10 mouse cellular contexts compared by ENCODE assay signal in genomic region chr17:83707846-83708245, GRCm38 (mm10). TPM values are rescaled to one million over a fixed set of nuclear protein-coding genes. Genes with fewer than 3 reads are reported as not detected.
DNase-seq lines count a peak whose midpoint lies in the region; ATAC-seq and TF ChIP-seq lines count a peak whose summit lies in the region.
"Had no signal": no experiment of that assay in that cellular context is flagged by ENCODE, and none has a peak within 500 bp of the region (broad histone marks: within the 10 kb centered on the region; RNA-seq: fewer than 3 reads in every experiment).

No protein-coding gene starts in this region.

- H3K27me3 ChIP-seq in limb, embryonic 13.5 days, result no peaks in the 10 kb centered on the region
- no peaks in the 10 kb centered on the region for H3K27me3 ChIP-seq in limb, embryonic 10.5 days (ENCODE audit: low read depth, poor library complexity, severe bottlenecking)
- no peaks in the 10 kb centered on the region for H3K27me3 ChIP-seq in G1E (ENCODE audit: insufficient read depth, low read length)
- H3K27me3 ChIP-seq: intestine, embryonic 15.5 days had no signal

- peak overlapping the region; percentile 81 for H3K4me2 ChIP-seq in limb, embryonic 13.5 days (replicated peaks)

- no peak overlapping the region for H3K27ac ChIP-seq in limb, embryonic 13.5 days
- H3K27ac ChIP-seq in limb, embryonic 10.5 days, result no peak overlapping the region
- H3K27ac ChIP-seq: intestine, embryonic 15.5 days had no signal

- no peak for TF ChIP-seq CTCF in G1E (IDR thresholded peaks at IDR 0.05; ENCODE audit: low read depth, low read length)

- H3K9me3 ChIP-seq in limb, embryonic 13.5 days, result no peaks in the 10 kb centered on the region
- no peaks in the 10 kb centered on the region for H3K9me3 ChIP-seq in limb, embryonic 10.5 days (replicated peaks)
- H3K9me3 ChIP-seq in G1E (replicated peaks), result no peaks in the 10 kb centered on the region
- H3K9me3 ChIP-seq: heart, embryonic 10.5 days; intestine, embryonic 15.5 days had no signal

- H3K36me3 ChIP-seq in limb, embryonic 13.5 days, result peaks cover 37% of the 10 kb centered on the region
- peaks cover 34% of the 10 kb centered on the region for H3K36me3 ChIP-seq in limb, embryonic 10.5 days
- peaks cover 42% of the 10 kb centered on the region for H3K36me3 ChIP-seq in G1E (replicated peaks)
- H3K36me3 ChIP-seq: intestine, embryonic 15.5 days had no signal

- ATAC-seq in limb, embryonic 13.5 days (ENCODE audit: low FRiP score, low read depth), result no peak
- peak; percentile 70 for ATAC-seq in CD4-positive, CD25-positive, alpha-beta regulatory T cell, adult 4 months
- ATAC-seq in G1E (ENCODE audit: extremely low read depth, insufficient number of reproducible peaks, low FRiP score, poor library complexity, severe bottlenecking), result no peak
- ATAC-seq in megakaryocyte, adult 5-6 weeks (ENCODE audit: poor library complexity, severe bottlenecking), result peak; percentile 6; the same call in 1 of the 2 replicates
- ATAC-seq: intestine, embryonic 15.5 days had no signal

- H3K9ac ChIP-seq in limb, embryonic 13.5 days, result no peak overlapping the region
- H3K9ac ChIP-seq: intestine, embryonic 15.5 days had no signal

- H3K4me3 ChIP-seq in limb, embryonic 13.5 days, result peak overlapping the region; percentile 82; the same call in 1 of the 2 replicates
- H3K4me3 ChIP-seq in limb, embryonic 10.5 days, result no peak overlapping the region
- peak overlapping the region; percentile 76; the same call in 1 of the 2 replicates for H3K4me3 ChIP-seq in G1E (ENCODE audit: low read depth, low read length)

- 92% methylated on average over 6 of the region's 6 CpGs for WGBS in limb, embryonic 13.5 days
- WGBS in limb, embryonic 10.5 days, result 96% methylated on average over 6 of the region's 6 CpGs

- H3K4me1 ChIP-seq in limb, embryonic 13.5 days, result peaks cover 16% of the 10 kb centered on the region
- H3K4me1 ChIP-seq in limb, embryonic 10.5 days, result peaks cover 22% of the 10 kb centered on the region
- peaks cover 63% of the 10 kb centered on the region for H3K4me1 ChIP-seq in G1E (ENCODE audit: insufficient read depth, low read depth, low read length)

- no peak for DNase-seq in limb, embryonic 10.5 days (ENCODE audit: low spot score)
- DNase-seq in G1E (ENCODE audit: low spot score), result no peak
- no peak for DNase-seq in urinary bladder, postnatal 25 days (ENCODE audit: low spot score)
- no peak for DNase-seq in adrenal gland, postnatal 25 days
- DNase-seq: layer of hippocampus, postnatal 36 days had no signal

RNA-seq across cellular contexts. Expression of gene Mta3, which starts 1.9 kb away (rescaled TPM):
- polyA plus RNA-seq in limb, embryonic 13.5 days (2015; fragmentation: Nextera tagmentation; extraction: Ambion mirVana), result 47.9 and 48.6 TPM in 2 replicates
- polyA plus RNA-seq in limb, embryonic 10.5 days (2016; fragmentation: Nextera tagmentation; extraction: Ambion mirVana), result 46.2 and 49.0 TPM in 2 replicates
- polyA plus RNA-seq in CD4-positive, CD25-positive, alpha-beta regulatory T cell, adult 4 months (2017; shearing (Covaris generic)), result 100 to 1,000 TPM in 1 of 2 experiments, 10 to 100 TPM in 1; 80.0 to 105 TPM
- total RNA-seq in G1E (2014; fragmentation: Nextera tagmentation), result 169 and 179 TPM in 2 replicates
- 33.7 and 35.3 TPM in 2 replicates for total RNA-seq in G1E (2017)
- 114 and 126 TPM in 2 replicates for polyA plus RNA-seq in G1E (2012)
- 79.2 and 84.9 TPM in 2 replicates for total RNA-seq in megakaryocyte, adult 5-6 weeks (2015)
- 65.7 and 74.1 TPM in 2 replicates for total RNA-seq in megakaryocyte, adult 5-6 weeks (2017)
- total RNA-seq in adrenal gland, postnatal 25 days (2021), result 63.0 and 88.2 TPM in 2 replicates

Comparison
In these comparisons a context has a peak if more than half of its experiments do, and no peak if none do; other contexts are left out.
1. ATAC-seq: peak in CD4-positive, CD25-positive, alpha-beta regulatory T cell, adult 4 months (single experiment) and megakaryocyte, adult 5-6 weeks (single experiment); none in limb, embryonic 13.5 days (single experiment) and G1E (single experiment).